Mouse (Mus musculus) monocyte, adult 5-6 weeks (primary cell): Measurements from ENCODE around the gene Best1. TPM values are rescaled to one million over a fixed set of nuclear protein-coding genes. Genes with fewer than 3 reads are reported as not detected.
A peak's percentile ranks its signal among the peaks of the same experiment; 100 is the strongest.

Experiments used
- ATAC-seq: fragments of 153-309, 156-312 bp; replicated peaks from 2 replicates; pipeline ENCODE4 v1.8.0; 2017; ENCODE audit warnings: mild to moderate bottlenecking; ENCODE audit not compliant: low TSS enrichment, insufficient number of reproducible peaks, severe bottlenecking, poor library complexity, low FRiP score
- total RNA-seq: library from RNA; stranded (forward); fragments of 200-1000, 200-491, 200-594 nt; gene quantifications from 3 replicates; pipeline ENCODE4 v1.2.3, GENCODE M21; 2017

Gene Best1
- total RNA-seq, 1 experiment from 2014 or later = not detected

GRCm38 (mm10) chr19:9998063-9998416 is 3.4 kb downstream of the Best1 start:
- ATAC-seq = no peak

- ATAC-seq = no peak
Observed at GRCm38 (mm10) chr19:9997204-9998062, 4.0 kb downstream of the Best1 start.

GRCm38 (mm10) chr19:9993036-9993656 is 8.3 kb downstream of the Best1 start:
- ATAC-seq = peak; percentile 69

- ATAC-seq = no peak
Observed at GRCm38 (mm10) chr19:9992011-9992958, 9.1 kb downstream of the Best1 start.

GRCm38 (mm10) chr19:9991304-9991703 is 10.1 kb downstream of the Best1 start:
- peak; percentile 61; the same call in 1 of the 2 replicates for ATAC-seq

GRCm38 (mm10) chr19:9989884-9990256 is 11.6 kb downstream of the Best1 start:
- no peak for ATAC-seq

- 0 out of 2 replicates have a peak, but pooled peaks have one; percentile 24 for ATAC-seq
Observed at GRCm38 (mm10) chr19:9989171-9989883, 12.1 kb downstream of the Best1 start.

GRCm38 (mm10) chr19:9987593-9987992 is 13.8 kb downstream of the Best1 start:
- no peak for ATAC-seq

GRCm38 (mm10) chr19:9987192-9987591 is 14.2 kb downstream of the Best1 start:
- ATAC-seq = no peak

- ATAC-seq = no peak
Observed at GRCm38 (mm10) chr19:9985900-9986421, 15.5 kb downstream of the Best1 start.

- no peak for ATAC-seq
Observed at GRCm38 (mm10) chr19:9985190-9985899, 16.1 kb downstream of the Best1 start.

GRCm38 (mm10) chr19:9984111-9985055 is 17.1 kb downstream of the Best1 start:
- no peak for ATAC-seq

- ATAC-seq = peak; percentile 57
Observed at GRCm38 (mm10) chr19:9982852-9983542, 18.4 kb downstream of the Best1 start.

GRCm38 (mm10) chr19:9982151-9982851 is 19.1 kb downstream of the Best1 start:
- ATAC-seq = peak; percentile 82

- ATAC-seq = no peak
Observed at GRCm38 (mm10) chr19:9981621-9982020, 19.8 kb downstream of the Best1 start.

- ATAC-seq = no peak
Observed at GRCm38 (mm10) chr19:9980258-9980657, 21.2 kb downstream of the Best1 start, which contains the start of gene Fth1. Gene Fth1, plus strand, starts transcription at chr19:9980598.
